Mouse (Mus musculus) E14TG2a.4 (cell line): ENCODE measurements at regions not wholly inside any gene's neighbourhood (a gene's known extent, or its start where the extent isn't known, plus 50 kb on each side); places are given as distances from the start of the nearest gene placed in this dataset.

Source experiments
- H3K27me3 ChIP-seq: 2 replicates; pipeline ENCODE4 v1.6.1; 2014; ENCODE audit warnings: low read length, control low read depth; ENCODE audit not compliant: insufficient read depth
- H3K36me3 ChIP-seq: 2 replicates; pipeline ENCODE4 v1.6.1; 2014; ENCODE audit warnings: low read length, control low read depth; ENCODE audit not compliant: insufficient read depth
- H3K4me1 ChIP-seq: replicated peaks from 2 replicates; pipeline ENCODE4 v1.6.1; 2014; ENCODE audit warnings: low read depth, low read length, control low read depth
- H3K4me3 ChIP-seq: replicated peaks from 2 replicates; pipeline ENCODE4 v1.5.1; 2014; ENCODE audit warnings: mild to moderate bottlenecking, low read length
- H3K9me3 ChIP-seq: 2 replicates; pipeline ENCODE4 v1.6.1; 2014; ENCODE audit warnings: low read length, control low read depth
- CTCF ChIP-seq: conservative IDR thresholded peaks from 2 replicates; pipeline ENCODE4 v1.5.1; 2014; ENCODE audit warnings: low read length
- NANOG ChIP-seq: IDR thresholded peaks from 2 replicates; pipeline ENCODE4 v1.6.1; 2014; ENCODE audit warnings: borderline replicate concordance, low read length, mixed read lengths
- POU5F1 ChIP-seq: IDR thresholded peaks from 2 replicates; pipeline ENCODE4 v1.6.1; 2014; ENCODE audit warnings: low read length, borderline replicate concordance

DNA sequence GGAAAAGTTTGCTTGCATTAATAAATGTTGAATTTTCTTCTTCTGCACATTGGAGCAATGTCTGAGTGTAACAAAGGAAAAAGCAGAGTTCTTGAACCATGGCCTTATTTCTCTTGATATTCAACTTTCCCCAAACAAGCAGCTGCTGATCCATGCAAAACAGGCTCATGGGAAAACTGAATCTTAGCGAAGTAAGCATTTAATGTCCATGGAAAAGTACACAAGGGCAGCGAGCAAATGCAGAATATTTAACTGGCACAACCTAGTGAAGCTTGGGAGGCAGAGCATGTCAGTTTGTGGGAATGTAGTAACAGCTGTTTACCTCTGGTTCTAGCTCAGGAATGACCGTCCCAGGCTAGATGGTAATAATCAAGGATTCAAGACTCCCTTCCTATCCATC is 766.7 kb downstream of the Nr2f2 start:
- no peaks in the 10 kb centered on the region for H3K4me1 ChIP-seq
- no peaks in the 10 kb centered on the region for H3K36me3 ChIP-seq
- TF ChIP-seq NANOG = no peak
- no peak for TF ChIP-seq POU5F1
- TF ChIP-seq CTCF = no peak
- H3K27me3 ChIP-seq = no peaks in the 10 kb centered on the region
- no peaks in the 10 kb centered on the region for H3K9me3 ChIP-seq
- no peak overlapping the region for H3K4me3 ChIP-seq

DNA sequence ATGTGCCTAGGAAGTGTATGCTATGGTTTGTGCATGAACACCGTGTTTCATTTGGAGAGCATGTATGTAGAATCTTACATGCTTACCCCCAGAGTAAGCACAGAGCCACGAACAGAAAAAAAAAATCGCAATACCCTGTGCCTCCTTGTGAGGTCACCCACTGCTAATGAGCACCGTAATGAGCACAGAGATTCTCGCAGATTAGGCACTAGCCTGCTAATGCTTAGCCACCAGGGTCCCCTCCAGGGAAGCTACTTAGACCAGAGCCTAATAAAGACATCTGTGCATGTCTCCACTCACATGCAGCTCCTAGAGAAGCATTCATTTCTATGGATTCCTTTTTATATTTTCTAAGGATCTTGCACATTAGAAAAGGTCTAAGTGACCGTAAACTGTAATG is 780.8 kb downstream of the Nr2f2 start:
- H3K4me3 ChIP-seq = no peak overlapping the region

DNA sequence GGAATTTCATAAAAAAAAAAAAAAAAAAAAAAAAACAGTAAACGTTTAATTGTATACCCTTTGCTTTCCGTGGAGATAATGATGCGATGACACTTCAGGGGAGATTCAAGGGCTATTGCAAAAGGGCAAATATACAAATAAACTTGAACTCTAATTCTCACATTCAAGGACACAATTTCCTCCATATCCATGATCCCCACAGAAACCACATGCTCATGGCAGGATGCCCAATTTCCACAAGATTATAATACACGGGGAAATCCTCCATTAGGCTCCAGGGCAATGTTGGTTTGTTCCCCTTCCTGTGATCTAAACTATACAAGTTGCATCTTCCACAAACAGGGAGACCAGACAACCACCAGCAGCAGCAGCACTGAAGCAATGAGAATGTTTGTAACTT is 781.4 kb downstream of the Nr2f2 start:
- H3K27me3 ChIP-seq = no peaks in the 10 kb centered on the region
- TF ChIP-seq CTCF = no peak
- TF ChIP-seq NANOG = no peak
- TF ChIP-seq POU5F1 = no peak
- no peak overlapping the region for H3K4me3 ChIP-seq
- H3K4me1 ChIP-seq = peaks cover 6% of the 10 kb centered on the region
- H3K9me3 ChIP-seq = no peaks in the 10 kb centered on the region
- H3K36me3 ChIP-seq = no peaks in the 10 kb centered on the region

More for the DNA sequence above, 780.8 kb downstream of the Nr2f2 start:
- no peaks in the 10 kb centered on the region for H3K27me3 ChIP-seq
- peaks cover 6% of the 10 kb centered on the region for H3K4me1 ChIP-seq
- no peaks in the 10 kb centered on the region for H3K36me3 ChIP-seq
- TF ChIP-seq POU5F1 = no peak
- no peak for TF ChIP-seq NANOG
- TF ChIP-seq CTCF = no peak
- H3K9me3 ChIP-seq = no peaks in the 10 kb centered on the region

DNA sequence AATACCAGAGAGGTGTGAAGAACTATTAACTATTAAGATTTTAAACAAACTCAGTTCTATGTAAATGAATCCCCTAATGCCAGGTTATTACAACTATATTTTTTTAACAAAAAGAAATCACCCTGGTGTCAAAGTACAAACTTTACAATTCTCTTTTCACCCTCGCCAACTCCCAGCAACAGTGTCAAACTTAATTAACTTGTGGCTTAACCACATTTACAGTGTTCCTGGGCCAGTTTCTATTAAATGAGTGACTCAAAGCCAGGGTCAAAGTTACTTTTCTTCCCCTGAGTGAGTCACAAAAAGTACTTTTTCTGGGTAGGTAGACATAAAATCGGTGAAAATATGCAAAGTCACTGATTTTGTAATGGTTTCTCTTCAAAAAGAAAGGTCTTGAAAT is 782.0 kb downstream of the Nr2f2 start:
- Histone ChIP-seq H3K27me3 (no peaks in the 10 kb centered on the region), H3K36me3 (no peaks in the 10 kb centered on the region), H3K4me3 (no peak overlapping the region), H3K9me3 (no peaks in the 10 kb centered on the region), H3K4me1 (peaks cover 6% of the 10 kb centered on the region)
- no peak for TF ChIP-seq POU5F1
- TF ChIP-seq CTCF = no peak
- TF ChIP-seq NANOG = no peak

DNA sequence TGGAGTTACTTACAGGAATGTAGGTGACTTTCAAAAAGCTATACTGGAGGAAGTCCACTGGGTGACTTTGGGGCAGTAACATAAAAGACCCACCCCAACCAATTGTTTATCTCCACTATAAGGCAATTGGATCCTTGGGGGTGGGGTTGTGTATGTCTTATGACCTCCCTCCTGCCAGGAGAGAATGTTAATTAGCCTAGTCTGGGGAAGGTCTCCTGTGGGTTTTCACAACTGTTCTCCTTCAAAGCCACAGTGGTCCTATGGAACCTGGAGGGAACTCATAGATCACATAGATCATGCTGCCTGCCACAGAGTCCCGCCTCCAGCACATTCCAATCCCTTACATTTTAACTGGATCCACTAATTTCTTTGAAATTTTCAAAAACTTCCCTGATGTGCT is 782.6 kb downstream of the Nr2f2 start:
- no peak overlapping the region for H3K4me3 ChIP-seq
- H3K36me3 ChIP-seq = no peaks in the 10 kb centered on the region
- TF ChIP-seq CTCF (no peak), NANOG (no peak), POU5F1 (no peak)
- H3K27me3 ChIP-seq = no peaks in the 10 kb centered on the region
- H3K9me3 ChIP-seq = no peaks in the 10 kb centered on the region
- H3K4me1 ChIP-seq = peaks cover 6% of the 10 kb centered on the region

DNA sequence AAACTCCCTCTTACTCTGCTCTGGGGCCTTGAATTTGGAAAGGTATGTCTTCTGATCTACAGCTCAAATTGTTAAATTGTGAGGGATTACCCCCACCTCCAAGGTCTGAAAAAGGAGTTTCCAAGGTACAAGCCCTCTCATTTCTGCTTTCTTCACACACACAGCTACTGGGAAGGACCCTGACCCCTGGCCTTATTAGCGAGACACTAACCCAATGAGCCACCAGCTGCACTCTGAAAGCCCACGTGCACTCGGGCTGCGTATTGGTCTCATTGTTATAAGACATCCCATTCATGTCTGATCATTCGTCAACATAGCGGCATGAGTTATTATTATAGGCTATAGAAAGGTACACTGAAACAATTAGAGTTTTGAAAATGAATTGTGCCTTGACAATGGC is 784.9 kb downstream of the Nr2f2 start:
- peaks cover 6% of the 10 kb centered on the region for H3K4me1 ChIP-seq
- H3K9me3 ChIP-seq = no peaks in the 10 kb centered on the region
- H3K36me3 ChIP-seq = no peaks in the 10 kb centered on the region
- H3K4me3 ChIP-seq = no peak overlapping the region
- TF ChIP-seq CTCF (no peak), POU5F1 (no peak), NANOG (no peak)
- H3K27me3 ChIP-seq = no peaks in the 10 kb centered on the region

DNA sequence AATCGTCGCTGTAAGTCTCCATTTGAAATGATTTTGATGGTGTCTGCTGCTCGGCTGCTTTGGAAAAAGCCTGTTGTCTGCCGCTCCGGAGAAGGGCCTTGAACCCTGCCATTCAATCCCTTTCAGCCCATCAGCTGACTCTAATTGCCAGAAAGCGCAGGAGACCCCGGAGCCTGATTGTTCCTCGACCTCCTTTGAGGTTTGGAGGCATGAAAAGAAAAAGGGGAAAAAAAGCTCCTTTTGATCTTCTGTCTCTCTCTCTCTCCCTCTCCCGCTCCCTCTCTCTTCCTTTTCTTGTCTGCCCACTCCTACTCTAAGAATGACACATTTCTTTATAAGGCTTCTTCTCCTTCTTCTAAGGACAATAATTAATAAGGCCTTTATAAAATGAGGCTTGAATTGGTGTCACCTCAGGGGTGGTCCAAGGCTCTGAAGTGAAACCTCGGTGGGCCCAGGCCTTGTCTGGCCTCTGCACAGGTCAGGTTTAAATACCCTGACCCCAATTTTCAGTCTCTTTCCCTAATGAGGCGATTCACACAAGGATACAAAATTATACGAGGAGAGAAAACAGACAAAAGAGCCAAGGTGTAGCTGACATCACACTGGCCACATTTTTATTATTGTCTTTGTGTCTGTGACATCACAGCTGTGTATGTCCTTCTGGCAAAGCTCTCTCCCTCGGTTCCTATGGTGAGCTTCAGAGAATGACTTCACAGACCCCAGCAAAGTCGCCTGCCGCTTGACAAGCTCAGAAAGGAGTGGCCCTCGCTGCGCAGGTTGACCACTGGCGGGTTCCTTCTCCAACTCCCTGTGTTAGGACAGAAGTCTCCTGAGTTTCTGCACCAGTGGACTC is 787.4 kb downstream of the Nr2f2 start:
- Histone ChIP-seq H3K27me3 (no peaks in the 10 kb centered on the region), H3K9me3 (no peaks in the 10 kb centered on the region), H3K4me1 (peaks cover 6% of the 10 kb centered on the region), H3K4me3 (no peak overlapping the region), H3K36me3 (no peaks in the 10 kb centered on the region)
- TF ChIP-seq POU5F1 (no peak), NANOG (no peak), CTCF (no peak)

DNA sequence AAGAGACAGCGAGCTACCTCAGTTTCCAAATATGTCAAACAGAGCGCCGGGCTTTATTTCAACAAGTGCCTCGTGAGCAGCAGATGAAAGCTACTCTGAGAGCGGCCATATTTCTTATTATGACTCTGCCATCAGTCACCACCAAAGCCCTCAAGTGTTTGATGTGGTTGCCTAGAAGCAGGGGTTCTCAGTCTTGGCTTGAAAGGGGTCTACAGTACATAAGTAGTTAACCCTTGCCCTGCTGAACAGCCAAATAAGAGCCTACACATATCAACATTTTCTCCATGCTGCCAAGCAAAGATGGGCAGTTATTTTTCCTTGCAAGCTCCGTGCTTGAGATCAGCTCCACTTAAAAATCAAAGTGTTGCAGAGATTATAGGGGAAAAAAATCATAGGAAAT is 788.8 kb downstream of the Nr2f2 start:
- H3K27me3 ChIP-seq = no peaks in the 10 kb centered on the region
- TF ChIP-seq CTCF = no peak
- no peak for TF ChIP-seq POU5F1
- no peak for TF ChIP-seq NANOG
- H3K4me1 ChIP-seq = no peaks in the 10 kb centered on the region
- no peak overlapping the region for H3K4me3 ChIP-seq
- peaks cover 4% of the 10 kb centered on the region; the same call in 1 of the 2 replicates for H3K9me3 ChIP-seq
- H3K36me3 ChIP-seq = no peaks in the 10 kb centered on the region
